Mouse (Mus musculus) heart, adult 18-20 months (tissue): ENCODE measurements at regions not wholly inside any gene's neighbourhood (a gene's known extent, or its start where the extent isn't known, plus 50 kb on each side); places are given as distances from the start of the nearest gene placed in this dataset.

Experiments used
- DNase-seq, 2 experiments: peaks; one replicate each; pipeline ENCODE4 v3.0.0; 2021 to 2022; ENCODE audit warnings: mixed read lengths in 1 of 2

- no peak for DNase-seq
These were observed 70.4 kb upstream of the Slc38a4 start for GRCm38 (mm10) chr15:97125836-97126822.

GRCm38 (mm10) chr15:97122263-97122662, 66.5 kb upstream of the Slc38a4 start:
- no peak for DNase-seq

- DNase-seq = no peak
These were observed 56.9 kb upstream of the Slc38a4 start for GRCm38 (mm10) chr15:97112452-97113200.

- no peak for DNase-seq
These were observed 55.8 kb upstream of the Slc38a4 start for GRCm38 (mm10) chr15:97111320-97112192.

GRCm38 (mm10) chr15:97107779-97108178, 52.0 kb upstream of the Slc38a4 start:
- no peak for DNase-seq

- DNase-seq = no peak
These were observed 50.8 kb upstream of the Slc38a4 start for GRCm38 (mm10) chr15:97106556-97106955.
